Mouse (Mus musculus): ENCODE data around the gene Dgkq.

The Dgkq gene
- long read RNA-seq, experiment 1, partial matches to known transcripts = 2 of 5 reads
- long read RNA-seq, experiment 1, other reads (novel, unspliced or antisense) = 3 of 5 reads
- long read RNA-seq, experiment 2, full-length matches to known transcripts = 1 of 10 reads
- long read RNA-seq, experiment 2, partial matches to known transcripts = 5 of 10 reads
- long read RNA-seq, experiment 2, other reads (novel, unspliced or antisense) = 4 of 10 reads

DNA sequence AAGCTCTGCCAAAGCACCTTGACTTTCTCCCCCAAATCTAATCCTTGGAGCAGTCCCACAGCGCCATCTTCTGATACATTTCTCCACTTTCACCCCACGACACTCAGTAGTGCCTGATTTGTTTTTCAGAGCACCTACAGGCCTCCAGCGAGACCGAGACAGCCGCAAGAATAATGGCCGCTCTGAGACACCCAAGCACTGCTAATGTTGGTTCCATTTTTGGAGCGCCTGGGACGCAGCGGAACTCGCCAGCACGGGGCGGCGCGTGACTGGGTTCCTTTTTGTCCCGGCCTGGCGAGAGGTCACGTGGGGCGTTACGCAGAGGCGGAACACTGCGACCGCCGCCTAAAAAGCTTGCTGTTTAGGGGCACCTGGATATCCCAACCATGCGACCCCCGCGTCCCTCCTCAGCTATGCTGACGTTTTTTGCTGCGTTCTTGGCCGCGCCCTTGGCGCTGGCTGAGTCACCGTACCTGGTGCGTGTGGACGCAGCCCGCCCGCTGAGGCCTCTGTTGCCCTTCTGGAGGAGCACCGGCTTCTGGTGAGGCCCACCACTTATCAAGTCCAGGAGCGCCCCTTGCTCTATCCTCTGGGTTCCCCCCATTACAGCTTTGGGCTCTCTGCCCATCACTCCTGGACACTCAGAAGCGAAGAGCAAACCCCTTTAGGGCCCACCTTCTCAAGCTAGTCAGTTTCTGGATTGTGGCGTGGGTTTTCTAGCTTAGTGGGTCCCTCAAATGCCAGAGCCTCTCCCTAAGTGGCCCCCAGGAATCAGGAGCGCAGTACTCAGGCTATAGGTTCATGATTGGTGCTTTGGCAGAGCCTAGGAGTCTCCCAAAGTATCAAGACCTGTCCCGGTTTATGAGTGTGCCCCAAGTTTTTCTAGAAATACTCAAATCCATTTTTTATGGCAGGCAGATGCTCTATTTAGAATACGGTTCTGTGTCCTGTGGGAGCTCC is at the start of gene Dgkq:
Gene Dgkq, minus strand, starts transcription at position 696 of the 960 bp plus-strand sequence.
- intact Hi-C loops (cut with DNase I) = loop anchor here (5.0 kb wide), 1 partner anchor 237 kb away; the partner anchor contains the start of gene Atp5k

DNA sequence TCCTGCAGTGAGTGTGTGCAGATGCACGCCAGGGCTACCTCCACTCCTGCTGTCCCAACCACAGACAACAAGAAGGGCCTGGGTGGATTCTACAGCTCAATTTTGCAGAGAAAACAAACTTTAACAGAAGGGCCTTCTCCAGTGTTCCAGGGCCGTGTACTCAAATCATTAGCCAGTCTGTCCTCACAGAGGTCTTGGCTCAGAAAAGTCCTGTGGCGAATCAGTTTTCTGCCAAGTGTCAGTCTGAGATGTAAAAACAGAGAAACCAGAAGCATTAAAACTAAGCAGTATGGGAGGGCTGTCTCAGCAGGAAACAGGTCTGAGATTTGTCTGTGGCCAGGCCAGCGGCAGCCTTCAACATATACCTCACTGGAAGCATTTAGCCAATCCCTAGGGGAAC is 48.6 kb upstream of the Dgkq start:
- intact Hi-C loops (cut with DNase I) = no loop called here

DNA sequence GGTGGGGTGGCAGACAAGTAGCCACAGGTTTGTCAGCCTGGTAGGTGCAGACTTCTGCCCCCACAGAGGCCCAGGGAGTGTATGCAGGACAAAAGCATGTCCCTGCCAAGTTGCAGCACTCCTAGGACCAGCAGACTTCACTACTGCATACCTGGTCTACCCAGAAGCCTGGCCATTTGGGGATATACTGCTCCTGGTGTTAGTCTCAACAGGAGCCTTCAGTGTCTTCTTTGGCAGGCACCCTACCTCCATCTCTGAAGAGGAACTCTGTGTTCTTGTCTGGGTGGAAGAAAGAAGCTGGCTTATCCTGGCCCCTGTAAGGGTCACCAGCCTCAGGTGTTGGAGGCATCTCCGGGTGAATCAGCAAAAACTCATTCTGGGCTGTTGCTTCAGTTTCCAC is 46.5 kb upstream of the Dgkq start:
- intact Hi-C loops (cut with DNase I) = no loop called here

DNA sequence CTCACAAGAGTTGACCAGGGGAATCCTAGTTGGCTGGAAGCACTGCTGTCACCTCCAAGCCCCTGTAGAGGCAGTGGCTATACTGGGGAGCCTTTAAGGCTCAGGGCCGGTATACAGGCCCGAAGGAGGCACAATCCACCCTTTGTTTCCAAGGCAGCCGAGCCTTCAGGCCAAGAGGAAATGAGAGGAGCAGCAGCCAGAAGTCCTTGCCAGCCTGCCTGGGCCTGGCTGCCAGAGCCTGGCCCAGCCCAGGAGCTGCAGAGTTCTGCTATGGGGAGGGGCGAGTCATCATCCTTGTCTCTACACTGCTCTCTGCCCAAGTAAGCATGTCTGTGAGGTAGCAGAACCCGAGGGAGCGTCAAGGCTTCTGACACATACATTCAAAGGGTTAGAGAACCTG is 44.7 kb upstream of the Dgkq start:
- intact Hi-C loops (cut with DNase I) = no loop called here

DNA sequence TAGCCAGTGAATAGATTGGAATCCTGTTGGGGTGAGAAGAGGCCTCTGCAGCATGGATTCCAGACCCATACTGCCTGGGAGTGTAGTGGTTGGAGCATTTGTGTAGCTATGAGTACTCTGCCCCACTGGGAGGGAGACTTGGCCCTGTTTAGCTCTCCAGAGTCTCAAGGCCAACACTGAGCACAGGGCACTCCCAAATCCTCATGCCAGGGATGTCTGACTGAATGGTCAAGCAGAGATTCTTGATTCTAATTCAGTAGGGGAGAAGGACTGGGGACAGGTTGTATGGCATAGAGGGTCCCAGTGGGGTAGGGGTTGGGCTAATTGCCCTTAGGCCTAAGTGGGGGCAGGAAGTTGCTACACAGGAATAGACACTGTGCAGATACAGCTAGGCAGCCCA is 44.2 kb upstream of the Dgkq start:
- intact Hi-C loops (cut with DNase I) = no loop called here

DNA sequence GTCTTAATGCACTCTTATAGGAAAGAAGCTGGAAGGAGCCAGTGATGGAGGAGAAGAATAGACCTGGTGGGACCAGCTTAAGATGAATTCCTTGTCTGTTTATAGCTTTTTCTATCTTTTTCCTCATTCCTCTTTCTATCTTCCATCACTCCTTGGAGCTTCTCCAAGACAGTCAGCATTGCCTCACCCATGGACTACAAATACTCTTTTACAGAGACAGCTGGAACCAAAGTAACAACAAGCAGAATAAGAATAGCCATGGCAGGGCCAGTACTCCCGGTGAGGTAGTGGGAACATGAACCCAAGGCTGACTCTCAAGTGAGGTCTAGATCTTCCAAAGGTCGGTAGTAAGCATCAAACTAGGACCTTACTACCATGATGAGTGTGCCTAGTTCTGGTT is 43.6 kb upstream of the Dgkq start:
- intact Hi-C loops (cut with DNase I) = no loop called here

DNA sequence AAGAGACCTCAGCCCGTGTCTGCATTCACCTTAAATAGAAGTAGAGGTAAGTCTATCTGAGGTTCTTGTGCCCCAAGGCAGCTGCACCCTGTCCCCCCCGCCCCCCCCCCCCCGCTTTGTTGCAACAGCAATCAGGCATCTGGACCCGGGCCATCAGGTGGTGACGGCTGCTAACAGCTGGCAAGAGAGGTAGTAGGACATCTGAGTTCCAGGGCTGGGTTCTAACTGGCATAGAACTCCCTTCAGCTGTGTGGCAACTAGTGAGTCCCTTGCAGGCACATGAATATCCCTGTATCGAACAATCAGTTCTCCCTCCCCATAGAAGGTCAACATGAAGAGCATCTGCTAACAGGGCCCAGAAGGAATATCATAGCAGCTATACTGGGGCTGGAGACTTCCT is 42.5 kb upstream of the Dgkq start:
- intact Hi-C loops (cut with DNase I) = no loop called here

DNA sequence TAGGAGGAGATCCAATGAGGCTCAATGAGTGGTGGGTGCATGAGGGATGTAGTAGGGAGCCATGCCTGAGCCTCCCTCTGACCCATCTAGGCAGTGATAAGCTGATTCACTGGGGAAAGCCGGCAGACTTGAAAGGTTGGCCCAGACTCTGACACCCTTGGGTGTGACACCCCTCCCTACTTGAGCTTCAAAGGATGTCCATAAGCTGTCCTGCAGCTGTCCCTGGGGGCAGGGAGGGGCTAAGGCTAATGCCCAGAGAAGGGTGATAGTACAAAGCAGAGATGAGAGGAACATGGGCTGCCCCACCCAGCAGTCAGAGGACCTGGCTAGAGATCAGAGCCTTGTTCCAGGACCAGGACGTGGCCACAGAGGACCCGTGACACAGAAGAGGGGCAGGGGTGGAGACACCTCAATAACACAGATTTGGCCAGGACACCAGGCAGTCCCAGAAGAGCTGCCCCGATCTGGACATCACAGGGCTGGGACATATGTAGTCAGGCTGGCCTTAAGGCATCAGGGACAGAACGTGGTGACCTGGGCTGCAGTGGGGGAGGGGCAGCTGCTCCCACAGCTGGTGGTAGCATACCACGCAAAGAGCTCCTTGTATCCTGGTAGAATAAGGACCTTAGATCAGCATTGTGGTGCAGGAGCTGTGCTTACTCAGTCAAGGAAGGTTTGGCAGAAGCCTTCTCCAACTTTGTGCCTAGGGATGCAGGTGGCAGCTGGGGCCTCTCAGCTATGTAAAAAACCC is 39.7 kb upstream of the Dgkq start:
- intact Hi-C loops (cut with DNase I) = no loop called here

DNA sequence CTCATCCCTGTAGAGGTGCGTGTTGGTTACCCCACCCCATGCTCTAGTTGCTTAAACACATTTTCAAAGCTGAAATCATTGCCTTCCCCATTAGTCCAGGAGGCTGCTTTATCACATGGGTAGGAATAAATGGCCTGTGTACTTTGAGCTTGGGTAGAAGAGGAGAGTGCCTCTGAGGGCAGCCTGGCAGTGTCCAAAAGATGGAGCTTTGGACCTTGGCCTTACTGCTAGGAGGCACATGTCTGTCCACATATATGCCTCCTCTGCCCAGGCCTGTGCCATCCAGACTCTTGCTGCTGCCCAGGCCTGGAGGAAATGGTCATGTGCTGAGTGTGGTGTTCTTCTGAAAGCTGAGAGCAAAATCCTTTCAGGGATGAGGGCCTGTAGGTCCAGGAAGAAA is 38.9 kb upstream of the Dgkq start:
- intact Hi-C loops (cut with DNase I) = no loop called here

DNA sequence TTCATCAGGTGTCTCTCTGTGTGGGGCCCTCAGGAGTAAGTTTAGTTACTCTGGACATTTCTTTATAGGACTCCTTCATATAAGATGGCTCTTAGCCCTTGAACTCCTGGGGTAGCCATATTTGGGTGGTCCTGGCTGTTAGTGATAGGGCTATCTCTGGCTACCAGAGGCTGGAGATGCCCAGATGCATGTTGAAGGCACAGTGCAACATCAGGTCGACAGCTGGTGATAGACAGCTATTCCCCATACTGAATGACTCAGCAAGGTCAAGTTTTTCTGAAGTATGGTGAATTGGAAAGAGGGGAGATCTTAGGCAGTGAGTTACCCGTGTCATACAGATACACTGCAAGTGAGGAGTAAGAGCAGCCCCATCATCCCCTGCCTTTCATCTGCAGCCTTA is 38.3 kb upstream of the Dgkq start:
- intact Hi-C loops (cut with DNase I) = no loop called here

DNA sequence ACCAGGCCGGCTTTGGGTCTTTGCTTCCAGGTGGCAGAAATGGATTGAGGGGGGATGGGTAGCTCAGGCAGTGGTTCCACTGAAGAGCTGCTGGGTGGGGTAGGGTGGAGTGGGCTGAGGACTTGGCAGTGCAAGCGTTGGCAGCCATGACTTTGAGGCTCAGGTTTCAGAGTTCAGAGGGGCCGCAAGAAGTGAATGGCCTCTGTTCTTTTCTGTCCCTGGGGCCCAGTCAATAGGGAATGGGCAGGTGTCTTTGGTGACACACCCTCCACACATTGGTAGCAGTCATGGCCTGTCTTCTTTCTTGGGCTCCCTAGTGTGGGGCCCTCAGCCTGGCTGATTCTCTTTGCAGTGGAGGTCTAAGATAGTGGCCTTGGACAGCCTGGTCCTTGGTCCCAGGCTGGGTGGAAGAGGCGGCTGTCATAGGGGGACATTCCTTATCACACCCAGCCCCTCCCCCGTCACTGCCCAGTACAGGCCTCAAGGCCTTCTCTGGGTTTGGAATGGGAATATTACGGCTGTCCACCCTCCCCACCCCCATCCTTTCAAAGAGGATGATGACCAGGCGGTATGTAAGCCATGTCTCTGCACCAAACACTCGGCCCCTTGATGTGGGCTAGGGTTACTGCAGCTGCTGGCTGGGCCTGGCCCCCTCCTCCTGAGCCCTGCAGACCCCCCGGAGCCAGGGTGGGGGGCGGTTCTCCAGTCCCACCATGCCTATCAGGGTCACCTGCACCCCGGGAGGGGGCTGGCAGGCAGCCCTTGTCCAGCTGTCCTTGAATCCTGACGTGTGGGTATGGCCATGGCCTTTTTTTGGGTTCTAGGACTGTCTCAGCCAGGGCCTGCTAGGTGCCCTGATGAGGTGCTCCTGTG is 34.5 kb upstream of the Dgkq start:
- intact Hi-C loops (cut with DNase I) = no loop called here

DNA sequence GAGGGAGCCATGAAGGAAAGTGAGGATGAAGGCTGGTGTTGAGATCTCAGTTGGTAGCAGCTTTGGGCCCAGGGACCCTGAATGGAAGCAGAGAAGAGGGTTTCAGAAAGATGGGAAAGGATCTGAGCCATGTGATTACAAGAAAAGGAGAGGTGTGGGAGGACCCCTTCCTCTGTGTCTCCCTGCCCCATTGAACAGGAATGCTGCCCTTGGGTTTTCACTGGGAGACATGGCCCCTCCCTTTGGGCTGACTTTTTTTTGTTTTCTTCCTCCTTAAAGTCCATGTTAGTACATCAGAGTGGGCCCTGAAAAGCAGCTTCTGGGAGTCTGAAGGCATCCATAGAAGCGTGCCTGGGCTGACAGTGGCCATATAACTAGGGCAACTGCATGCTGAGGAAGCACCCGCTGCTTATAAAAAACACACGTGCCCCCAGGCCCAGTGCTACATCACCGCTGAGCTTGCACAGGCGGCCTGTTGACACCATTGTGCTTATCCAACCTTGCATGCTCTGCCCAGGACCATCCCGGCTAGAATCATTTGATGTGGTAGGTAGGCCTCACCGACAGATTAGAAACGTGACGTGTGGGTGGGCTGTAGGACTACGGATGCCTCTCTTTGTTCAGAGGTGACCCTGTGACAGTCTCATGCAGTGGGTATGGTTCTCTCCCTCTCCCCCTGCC is 32.0 kb upstream of the Dgkq start:
- intact Hi-C loops (cut with DNase I) = no loop called here

DNA sequence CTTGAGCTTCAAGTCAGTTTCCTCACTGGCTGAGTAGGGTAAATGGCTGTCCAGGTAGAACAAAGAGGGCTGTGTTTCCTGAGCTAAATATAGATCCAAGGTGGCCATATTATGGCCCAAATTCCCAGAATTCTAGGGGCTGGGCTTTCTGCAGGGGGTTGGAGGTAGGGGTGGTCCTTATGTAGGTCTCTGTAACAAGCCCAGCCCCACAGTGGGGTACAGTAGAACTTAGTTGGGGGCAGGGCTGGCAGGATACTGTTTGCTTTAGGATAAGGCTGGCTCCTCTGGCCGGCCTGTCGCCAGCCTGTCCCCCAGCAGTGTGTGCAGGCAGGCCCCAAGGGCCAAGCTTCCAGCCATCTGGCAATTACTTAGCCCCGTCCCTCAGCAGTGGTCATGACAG is 30.9 kb upstream of the Dgkq start:
- intact Hi-C loops (cut with DNase I) = no loop called here

DNA sequence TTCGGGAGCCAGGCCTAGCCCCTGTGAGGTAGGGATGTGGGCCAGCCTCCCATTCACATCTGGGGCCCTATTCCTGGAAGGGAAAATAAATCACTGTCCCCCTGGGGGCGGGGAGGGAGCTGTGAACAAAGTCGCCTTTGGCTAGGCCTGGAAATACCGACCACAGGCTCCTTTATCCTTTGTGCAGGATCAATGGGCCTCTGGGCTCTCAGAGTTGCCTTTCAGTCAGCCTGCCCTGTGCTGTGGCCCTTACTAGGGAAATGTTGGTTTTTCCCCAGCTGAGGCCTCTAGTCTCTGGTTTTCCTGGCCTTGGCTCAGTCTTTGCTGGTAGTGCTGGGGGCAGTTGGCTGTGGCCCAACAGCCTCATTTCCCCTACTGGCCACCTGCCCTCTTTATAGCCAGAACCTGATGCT is 27.9 kb upstream of the Dgkq start:
- intact Hi-C loops (cut with DNase I) = no loop called here

DNA sequence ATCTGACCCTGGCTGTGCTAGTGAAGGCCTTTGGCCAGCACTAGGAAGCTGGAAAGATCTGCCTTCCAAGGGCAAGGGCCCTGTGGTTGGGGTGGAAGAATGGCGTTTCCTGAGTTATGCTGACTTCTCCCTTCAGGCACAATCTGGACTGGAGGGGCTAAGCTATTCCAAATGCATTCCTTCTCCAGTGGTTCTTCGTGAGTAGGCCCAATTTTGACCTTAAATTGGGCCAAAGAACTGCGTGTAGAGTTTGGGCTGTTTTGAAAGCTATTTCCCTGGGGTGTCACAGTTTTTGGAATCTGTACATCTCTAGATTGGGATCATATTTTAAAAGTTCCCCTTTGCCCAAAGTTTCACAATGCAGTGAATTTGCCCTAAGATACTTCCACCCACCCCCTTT is 27.1 kb upstream of the Dgkq start:
- intact Hi-C loops (cut with DNase I) = no loop called here

DNA sequence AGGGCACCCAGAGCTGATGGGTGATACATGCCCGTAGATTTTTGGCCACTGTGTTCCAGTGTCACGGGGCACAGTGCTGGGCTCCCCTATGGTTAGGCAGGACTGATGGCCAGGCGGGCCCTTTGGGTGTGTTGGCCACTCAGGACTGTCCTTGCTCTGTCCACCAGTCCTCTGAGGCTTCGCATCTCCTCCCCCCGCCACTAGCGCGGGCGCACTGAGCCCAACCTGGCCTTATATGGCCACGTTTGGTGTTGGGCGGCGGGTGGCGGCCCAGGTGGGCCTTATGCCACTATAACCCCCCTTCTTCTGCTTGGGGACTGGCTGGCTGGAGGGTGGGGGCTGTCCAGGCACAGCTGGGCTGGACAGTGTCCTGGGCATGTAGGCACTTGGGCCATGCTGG is 26.4 kb upstream of the Dgkq start:
- intact Hi-C loops (cut with DNase I) = no loop called here

DNA sequence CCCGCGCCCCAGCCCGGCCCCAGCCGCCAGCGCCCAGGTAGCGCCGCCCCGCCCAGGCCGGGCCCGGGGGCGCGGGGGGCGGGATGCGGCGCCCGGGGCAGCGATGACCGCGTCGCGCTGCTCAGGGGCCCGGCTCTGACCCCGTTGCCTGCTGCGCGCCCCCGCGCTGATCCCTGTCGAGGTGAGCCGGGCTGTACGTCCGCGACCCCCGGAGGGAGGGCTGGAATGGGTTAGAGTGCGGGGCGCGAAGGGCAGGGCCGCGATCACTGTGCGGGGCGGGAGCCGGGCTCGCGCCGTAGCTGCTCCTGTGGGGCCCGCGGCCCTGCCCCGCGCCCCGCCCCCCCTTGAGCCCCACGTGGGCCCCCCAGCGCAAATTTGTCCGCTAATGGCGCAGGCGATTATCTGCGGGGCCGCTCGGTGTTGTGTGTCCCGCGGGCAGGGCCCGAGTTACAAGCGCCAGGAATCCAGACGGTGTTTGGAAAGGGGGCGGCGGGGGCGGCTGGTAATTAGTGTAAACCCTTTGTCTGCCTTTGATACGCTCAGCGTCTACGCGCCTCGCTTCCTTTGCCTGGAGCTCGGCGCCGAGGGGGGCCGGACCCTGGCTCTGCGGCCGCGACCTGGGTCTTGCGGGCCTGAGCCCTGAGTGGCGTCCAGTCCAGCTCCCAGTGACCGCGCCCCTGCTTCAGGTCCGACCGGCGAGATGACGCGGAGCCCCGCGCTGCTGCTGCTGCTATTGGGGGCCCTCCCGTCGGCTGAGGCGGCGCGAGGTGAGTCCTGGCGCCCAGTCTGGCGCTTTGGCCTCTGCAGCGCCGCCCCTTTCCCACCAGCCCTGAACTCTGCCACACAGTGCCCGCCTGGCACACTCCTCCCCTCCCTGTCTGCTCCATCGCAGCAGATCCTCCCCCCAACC is 25.1 kb upstream of the Dgkq start:
- intact Hi-C loops (cut with DNase I) = no loop called here

DNA sequence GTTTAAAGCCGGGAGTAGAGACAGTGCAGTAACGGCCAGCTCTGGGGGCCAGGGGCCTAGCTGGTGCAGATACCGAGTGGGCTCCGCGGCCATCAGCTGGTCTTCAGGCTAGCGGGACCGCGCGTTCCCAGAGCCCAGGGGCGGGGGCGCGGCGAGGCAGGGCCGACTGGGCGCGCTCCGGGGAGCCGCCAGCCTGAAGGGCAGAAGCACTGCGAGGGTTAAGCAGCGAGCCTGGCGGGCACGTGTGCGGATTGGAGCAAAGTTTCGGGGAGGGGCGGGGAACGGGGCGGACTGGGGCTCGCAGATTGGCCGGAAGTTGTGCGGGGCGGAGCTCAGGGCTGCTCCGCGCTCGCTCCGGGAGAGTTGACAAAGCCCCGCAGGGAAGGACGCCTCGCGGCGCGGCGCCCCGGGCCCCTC is 24.4 kb upstream of the Dgkq start:
- intact Hi-C loops (cut with DNase I) = no loop called here

DNA sequence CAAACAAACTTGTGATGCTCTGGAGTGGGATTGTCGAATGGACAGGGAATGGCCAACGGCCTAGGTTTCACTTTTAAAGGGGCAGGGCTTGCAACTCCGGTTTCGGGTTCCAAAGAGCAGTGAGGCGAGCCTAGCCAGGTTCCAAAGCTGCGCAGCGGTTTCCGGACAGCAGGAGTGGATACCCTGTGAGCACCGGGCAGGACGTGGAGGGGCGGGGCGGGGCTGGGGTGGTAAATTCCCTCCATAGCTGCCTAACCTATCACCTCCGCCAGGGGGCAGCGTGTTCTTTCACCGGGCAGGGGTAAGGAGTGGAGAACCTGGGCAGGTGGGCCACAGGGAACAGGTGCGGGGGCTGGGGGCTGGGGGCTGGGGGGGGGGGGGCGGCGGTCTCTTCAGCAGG is 22.8 kb upstream of the Dgkq start, which contains the start of gene Fgfrl1:
Gene Fgfrl1, plus strand, starts transcription at position 112 of the 400 bp plus-strand sequence.
- intact Hi-C loops (cut with DNase I) = no loop called here
